Mouse (Mus musculus): ENCODE results near the gene Gdf3.

GRCm38 (mm10) chr6:122602992-122603322, 6.9 kb downstream of the Gdf3 start:
- TF ChIP-seq POLR2A (IDR thresholded peaks at IDR 0.05; ENCODE audit: low read depth, low read length) (no peak), CTCF (IDR thresholded peaks at IDR 0.05; ENCODE audit: extremely low read depth, insufficient read length, insufficient replicate concordance, low read depth, low read length) (no peak)
